Mouse (Mus musculus) cerebellum, adult (tissue): Measurements from ENCODE around the gene Pqlc3.
"Not testable (repeated sequence)": the region's sequence is repeated elsewhere in the genome, so short reads cannot be mapped to it uniquely, and the experiment has no call there.

Source experiments
- ATAC-seq: cut with Nextera tagmentation; 2 replicates; pipeline ENCODE4 v1.9.2; 2017; ENCODE audit warnings: mild to moderate bottlenecking, moderate library complexity, mixed read lengths; ENCODE audit not compliant: insufficient number of reproducible peaks, low FRiP score, low TSS enrichment

The Pqlc3 gene

DNA sequence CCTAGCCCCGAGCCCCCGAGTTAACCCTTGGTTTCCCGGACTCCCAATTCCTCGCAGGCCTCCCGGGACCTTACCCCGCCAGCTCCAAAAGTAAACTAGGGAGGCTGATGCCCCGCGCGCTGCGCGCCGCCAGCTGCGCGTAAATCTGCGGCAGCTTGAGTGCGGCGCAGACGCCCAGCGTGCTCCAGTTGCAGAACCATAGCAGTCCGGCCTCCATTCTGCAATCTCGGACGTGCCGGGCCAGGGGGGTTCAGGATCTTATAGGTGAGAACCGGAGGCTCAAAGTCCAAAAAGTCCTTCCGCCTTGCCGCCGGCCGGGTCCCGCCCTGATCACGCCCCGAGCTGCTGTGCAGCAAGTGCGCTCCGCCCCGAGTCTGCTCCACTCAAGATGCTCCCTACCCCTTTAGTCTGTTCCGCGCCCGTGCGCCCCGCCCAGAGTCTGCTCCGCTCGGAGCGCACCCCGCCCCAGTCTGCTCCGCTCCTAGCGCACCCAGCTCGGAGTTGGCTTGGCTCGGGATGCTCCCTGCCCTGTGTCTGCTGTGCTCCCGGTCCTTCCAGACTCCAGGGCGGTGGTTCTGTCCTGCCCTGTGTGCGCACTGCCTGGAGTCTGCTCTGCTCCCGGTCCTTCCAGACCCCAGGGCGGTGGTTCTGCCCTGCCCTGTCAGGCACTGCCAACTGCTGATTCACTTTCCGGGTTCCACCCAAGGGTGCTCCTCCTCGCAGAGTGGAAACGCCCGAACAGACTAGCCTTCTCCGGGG, at the start of gene Pqlc3:
Gene Pqlc3, minus strand, starts transcription at position 670 of the 759 bp plus-strand sequence.
- ATAC-seq = peak; percentile 33; the same call in 1 of the 2 replicates

- no peak for ATAC-seq
Measured at GRCm38 (mm10) chr12:17049796-17050195, 49.6 kb upstream of the Pqlc3 start.

- no peak for ATAC-seq
Measured at GRCm38 (mm10) chr12:17048979-17049612, 48.9 kb upstream of the Pqlc3 start.

DNA sequence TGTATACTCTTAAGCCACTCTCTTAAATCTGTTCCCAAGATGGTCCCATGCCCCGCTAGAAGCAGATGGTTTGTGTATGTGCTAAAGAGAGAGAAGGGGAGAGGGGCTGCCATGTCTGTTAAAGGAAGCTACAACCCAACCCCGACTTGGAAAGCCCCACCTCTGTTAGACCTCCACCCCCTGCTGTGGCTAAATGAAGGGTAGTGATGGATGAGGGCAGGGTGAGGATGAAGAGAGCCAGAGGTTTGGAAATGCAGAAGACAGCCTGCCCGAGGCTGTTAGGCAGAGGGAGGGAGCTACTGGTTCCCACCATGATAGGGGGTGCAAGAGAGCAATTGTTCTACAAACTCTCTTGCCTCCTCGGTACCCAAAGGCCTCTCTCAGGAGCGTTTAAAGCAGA, 43.1 kb upstream of the Pqlc3 start:
- ATAC-seq = no peak

DNA sequence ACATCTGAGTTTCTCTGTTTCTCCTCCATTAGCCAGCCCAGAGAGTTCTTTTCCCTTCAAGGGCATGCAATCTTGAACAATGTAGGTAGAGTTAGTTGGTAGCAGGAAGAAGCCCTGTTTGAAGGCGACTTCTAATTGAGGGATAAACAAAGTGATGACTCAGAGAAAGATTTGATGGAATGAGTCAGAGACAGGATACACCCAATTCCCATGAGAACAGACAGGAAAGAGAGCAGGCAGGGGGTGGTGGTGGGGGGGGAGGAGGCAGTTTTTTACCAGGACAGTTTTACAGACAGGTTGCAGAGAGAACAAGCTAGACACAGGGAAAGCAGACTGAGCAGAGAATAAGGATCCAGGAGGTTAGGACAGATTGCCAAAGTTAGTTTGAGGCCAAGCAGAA, 40.4 kb upstream of the Pqlc3 start:
- ATAC-seq = no peak

DNA sequence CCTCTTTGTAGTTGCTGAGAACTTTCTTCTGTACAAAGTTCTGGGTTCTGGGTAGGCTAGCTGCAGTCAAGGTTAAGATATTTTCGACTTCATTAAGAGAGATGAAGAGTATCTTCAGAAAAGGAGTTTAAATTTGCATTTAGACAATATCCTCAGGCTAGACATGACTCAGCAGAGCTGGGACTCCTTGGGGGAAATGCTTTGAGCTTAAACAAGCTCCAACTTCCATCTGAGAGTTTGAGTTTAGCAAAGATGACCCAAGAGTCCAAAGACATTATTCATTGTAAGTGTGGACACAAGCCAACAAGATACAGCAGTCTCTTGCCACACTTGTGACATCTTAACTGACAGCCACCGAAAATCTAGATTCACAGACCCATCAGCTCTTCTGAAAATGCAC, 39.2 kb upstream of the Pqlc3 start:
- no peak for ATAC-seq

DNA sequence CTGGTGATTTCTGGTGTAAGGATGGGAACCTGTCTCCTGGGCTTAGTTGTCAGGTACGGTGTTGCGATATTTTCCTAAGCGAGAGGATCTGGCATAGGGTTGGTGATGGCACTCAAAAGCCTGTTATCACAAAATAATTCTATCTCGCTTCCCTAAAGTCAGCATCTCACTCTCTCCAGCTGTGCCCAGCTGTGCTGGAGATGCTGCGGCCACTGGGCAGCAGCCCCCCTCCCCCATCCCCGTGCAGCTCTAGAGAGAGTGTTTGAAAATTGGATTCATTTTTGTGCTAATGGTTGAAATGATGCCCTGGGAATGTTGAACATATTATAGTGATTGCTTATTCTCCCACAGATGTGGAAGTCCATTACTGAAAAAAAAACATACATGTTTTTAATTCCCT, 38.0 kb upstream of the Pqlc3 start:
- ATAC-seq = no peak

DNA sequence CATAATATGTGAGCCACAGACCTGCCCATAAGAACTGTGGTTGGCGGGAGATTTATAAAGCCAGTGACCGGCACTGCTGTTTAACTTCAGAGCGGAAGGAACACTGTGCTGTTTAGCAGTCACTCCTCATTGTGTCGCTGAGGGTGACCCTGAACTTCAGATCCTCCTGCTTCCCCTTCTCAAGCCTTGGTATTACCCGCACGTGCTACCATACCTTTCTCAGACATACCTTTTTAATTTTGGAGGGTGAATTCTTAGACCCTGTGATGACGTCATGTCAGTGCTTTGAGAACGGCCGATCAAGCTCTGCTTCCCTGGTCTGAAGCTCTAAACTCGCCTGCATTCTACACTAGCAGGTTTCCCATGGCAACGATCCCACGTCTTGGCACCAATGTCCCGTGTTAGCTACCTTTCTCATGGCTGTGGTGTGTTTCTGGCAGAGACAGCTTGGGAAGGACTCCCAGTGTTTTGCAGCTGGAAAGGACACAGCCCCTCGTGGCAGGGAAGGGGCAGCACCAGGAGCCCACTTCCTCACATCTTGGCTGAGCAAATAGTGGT, 36.9 kb upstream of the Pqlc3 start:
- ATAC-seq = no peak

- no peak for ATAC-seq
Measured at GRCm38 (mm10) chr12:17036532-17036931, 36.3 kb upstream of the Pqlc3 start.

- no peak for ATAC-seq
Measured at GRCm38 (mm10) chr12:17035128-17035527, 34.9 kb upstream of the Pqlc3 start.

GRCm38 (mm10) chr12:17034671-17035070, 34.5 kb upstream of the Pqlc3 start:
- ATAC-seq = no peak

DNA sequence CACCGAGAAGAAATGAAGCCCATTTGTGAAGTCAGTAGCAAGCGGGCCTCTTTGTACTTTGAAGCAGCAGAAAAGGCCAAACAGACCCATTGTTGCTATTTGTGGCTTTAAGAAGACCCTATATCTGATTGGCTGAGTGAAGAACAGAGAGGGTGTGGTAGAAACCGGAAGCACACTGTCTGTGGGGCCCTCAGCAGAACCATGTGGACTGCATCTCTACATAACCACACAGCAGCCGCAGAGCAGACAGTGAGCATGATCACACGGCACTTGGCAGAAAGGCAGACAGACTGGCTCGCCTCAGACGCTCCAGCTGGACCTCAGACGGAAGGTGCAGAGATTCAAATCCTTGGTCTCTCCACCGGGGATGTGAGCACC, 33.2 kb upstream of the Pqlc3 start:
- no peak for ATAC-seq

DNA sequence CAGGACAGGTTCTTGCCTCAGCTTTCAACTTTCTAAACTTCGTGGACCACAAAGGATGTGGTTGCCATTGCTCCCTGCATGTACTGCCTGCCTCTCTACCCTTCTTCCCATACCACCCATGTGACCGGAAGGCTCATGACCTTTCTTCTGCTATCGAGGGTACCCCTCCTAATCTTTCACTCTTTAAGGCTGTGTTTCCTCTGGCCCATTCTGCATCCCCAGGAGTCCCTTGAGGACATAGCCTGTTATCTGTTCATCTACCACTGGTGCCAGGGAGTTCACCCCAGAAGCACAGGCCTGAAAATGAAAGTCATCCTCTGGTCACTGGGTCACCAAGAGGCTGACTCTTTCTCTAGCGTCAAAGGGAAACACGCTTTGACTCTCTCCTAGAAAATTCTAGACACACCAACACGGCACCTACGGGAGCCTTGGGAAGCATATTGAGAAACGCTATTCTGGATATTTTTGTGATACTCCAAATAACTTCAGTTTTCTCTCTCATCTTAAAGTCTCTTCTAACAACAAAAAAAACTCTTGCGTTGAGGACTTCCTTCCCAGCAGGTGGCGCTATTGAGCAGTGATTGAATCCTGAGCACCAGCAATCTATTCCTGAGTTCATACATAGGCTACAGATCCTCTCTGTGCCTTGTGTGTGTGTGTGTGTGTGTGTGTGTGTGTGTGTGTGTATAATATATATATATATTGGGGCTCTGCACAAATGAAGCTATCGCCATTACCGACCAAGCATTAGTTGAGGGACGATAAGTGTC, 32.7 kb upstream of the Pqlc3 start:
- ATAC-seq = no peak

- ATAC-seq = no peak
Measured at GRCm38 (mm10) chr12:17024554-17025110, 24.4 kb upstream of the Pqlc3 start.

DNA sequence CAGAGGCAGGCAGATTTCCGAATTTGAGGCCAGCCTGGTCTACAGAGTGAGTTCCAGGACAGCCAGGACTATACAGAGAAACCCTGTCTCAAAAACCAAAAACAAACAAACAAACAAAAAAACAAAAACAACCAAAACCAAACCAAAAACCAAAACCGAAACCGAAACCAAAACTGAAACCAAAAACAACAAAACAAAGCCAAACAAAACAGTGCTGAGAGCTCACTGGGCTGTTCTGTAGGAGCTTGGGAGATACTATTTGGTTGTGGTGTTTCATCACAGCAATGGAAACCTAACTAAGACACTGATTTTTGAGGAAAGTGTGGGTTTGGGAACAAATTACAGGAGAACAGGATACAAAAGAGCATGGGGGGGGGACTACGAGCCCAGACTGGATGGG, 21.9 kb upstream of the Pqlc3 start:
- ATAC-seq = no peak

GRCm38 (mm10) chr12:17021125-17021524, 20.9 kb upstream of the Pqlc3 start:
- ATAC-seq = not testable (repeated sequence)

- ATAC-seq = no peak
Measured at GRCm38 (mm10) chr12:17018468-17018867, 18.3 kb upstream of the Pqlc3 start.

DNA sequence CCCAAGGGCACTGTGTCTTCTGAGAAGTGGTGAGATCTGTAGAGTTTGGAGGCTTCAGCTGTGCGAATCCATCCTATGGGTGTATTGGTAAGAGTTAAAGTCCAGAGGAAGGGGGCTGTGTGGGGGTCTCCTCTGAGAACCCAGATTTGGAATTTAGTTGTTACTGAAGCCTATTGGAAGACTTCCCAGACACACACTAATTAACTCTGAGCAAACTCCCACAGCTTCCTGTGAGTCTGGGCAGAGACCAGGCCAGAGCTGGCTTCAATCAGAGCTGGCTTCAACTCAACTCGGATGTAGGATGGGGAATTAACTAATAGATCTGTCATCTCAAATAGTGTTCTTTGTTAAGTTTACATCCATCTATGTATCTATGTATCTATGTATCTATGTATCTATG, 15.5 kb upstream of the Pqlc3 start:
- no peak for ATAC-seq

DNA sequence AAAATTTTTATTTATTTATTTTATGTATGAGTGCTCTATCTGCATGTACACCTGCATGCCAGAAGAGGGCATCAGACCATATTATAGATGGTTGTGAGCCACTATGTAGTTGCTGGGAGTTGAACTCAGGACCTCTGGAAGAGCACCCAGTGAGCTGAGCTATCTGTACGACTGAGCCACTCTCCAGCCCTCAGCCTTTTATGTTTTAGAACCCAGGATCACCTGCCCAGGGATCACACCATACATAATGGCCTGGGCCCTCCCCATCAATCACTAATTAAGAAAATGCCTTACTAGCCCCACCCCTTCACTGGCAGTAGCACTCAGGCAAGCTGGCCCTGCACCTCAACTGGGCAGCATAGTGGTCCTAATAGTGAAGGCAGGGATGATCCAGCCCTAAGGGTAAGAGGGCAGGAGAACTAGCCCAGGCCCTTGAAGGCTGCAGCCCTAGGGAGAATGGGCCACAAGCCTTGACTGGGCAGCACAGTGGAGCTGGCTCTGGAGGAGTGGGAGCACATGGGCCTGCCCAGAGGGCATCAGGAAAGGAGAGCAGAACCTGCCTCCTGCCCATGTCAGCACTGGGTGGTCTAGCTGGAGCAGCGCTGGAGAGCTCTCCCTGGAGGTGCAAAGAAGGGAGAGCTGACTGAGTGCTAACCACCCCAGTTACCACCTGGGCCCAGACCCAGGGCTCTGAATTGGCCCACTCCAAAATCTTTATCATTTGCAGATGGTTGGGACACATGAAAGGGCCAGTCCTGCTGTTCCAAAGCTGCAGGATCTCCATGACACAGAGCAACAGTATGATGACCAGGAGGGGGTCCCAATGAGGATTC, 12.1 kb upstream of the Pqlc3 start:
- ATAC-seq = no peak
